Comparison of ENCODE assay signal across 9 mouse cellular contexts in genomic region chr4:9081701-9082562, GRCm38 (mm10).
DNase-seq lines count a peak whose midpoint lies in the region; ATAC-seq lines count a peak whose summit lies in the region.
"Had no signal": no experiment of that assay in that cellular context is flagged by ENCODE, and none has a peak within 500 bp of the region (broad histone marks: within the 10 kb centered on the region; RNA-seq: fewer than 3 reads in every experiment).

No protein-coding gene starts in this region.

- peaks cover 5% of the 10 kb centered on the region; the same call in 1 of the 2 replicates for H3K27me3 ChIP-seq in limb, embryonic 11.5 days (ENCODE audit: control insufficient read depth, insufficient read depth, low read length)
- H3K27me3 ChIP-seq in neural tube, embryonic 11.5 days (ENCODE audit: control insufficient read depth, insufficient read depth, low read length): no peaks in the 10 kb centered on the region
- H3K27me3 ChIP-seq: Patski had no signal

- intact Hi-C loops in left cerebral cortex, postnatal 14 days (cut with DNase I): no loop called here

- H3K9ac ChIP-seq in limb, embryonic 11.5 days (ENCODE audit: low read length): no peak overlapping the region
- no peak overlapping the region for H3K9ac ChIP-seq in neural tube, embryonic 11.5 days (ENCODE audit: low read length)

- no peaks in the 10 kb centered on the region for H3K9me3 ChIP-seq in limb, embryonic 11.5 days (ENCODE audit: control insufficient read depth, low read length)
- H3K9me3 ChIP-seq in neural tube, embryonic 11.5 days (ENCODE audit: control insufficient read depth, low read length): no peaks in the 10 kb centered on the region

- peaks cover 18% of the 10 kb centered on the region for H3K4me1 ChIP-seq in limb, embryonic 11.5 days (ENCODE audit: control insufficient read depth, insufficient read depth, low read length)
- peaks cover 5% of the 10 kb centered on the region; the same call in 1 of the 2 replicates for H3K4me1 ChIP-seq in neural tube, embryonic 11.5 days (ENCODE audit: control insufficient read depth, insufficient read depth, low read length)

- H3K27ac ChIP-seq in limb, embryonic 11.5 days (replicated peaks; ENCODE audit: low read depth, low read length): no peak overlapping the region
- no peak overlapping the region for H3K27ac ChIP-seq in neural tube, embryonic 11.5 days (ENCODE audit: low read depth, low read length)

- H3K4me3 ChIP-seq in limb, embryonic 11.5 days (ENCODE audit: low read depth, low read length): no peak overlapping the region
- H3K4me3 ChIP-seq in neural tube, embryonic 11.5 days (ENCODE audit: low read depth, low read length): no peak overlapping the region

- H3K36me3 ChIP-seq in limb, embryonic 11.5 days (ENCODE audit: control insufficient read depth, insufficient read depth, low read length): no peaks in the 10 kb centered on the region
- no peaks in the 10 kb centered on the region for H3K36me3 ChIP-seq in neural tube, embryonic 11.5 days (ENCODE audit: control insufficient read depth, insufficient read depth, low read length)

- DNase-seq in left cerebral cortex, postnatal 14 days (ENCODE audit: low spot score in 2 of 2): peak; percentile 49 to 73
- no peak for DNase-seq in left cerebral cortex, adult 18-20 months (ENCODE audit: low spot score in 2 of 2)
- DNase-seq in cerebellum, adult 9-11 months: peak; percentile 76
- peak; percentile 23 to 39 for DNase-seq in frontal cortex, postnatal 14 days (ENCODE audit: low spot score in 2 of 2)
- DNase-seq in limb, embryonic 11.5 days (ENCODE audit: low spot score): peak; percentile 42
- peak; percentile 52 for DNase-seq in neural tube, embryonic 11.5 days (ENCODE audit: low spot score)
- no peak for DNase-seq in urinary bladder, postnatal 4 days (ENCODE audit: low spot score in 2 of 2)
- no peak for DNase-seq in thymus, postnatal 10 days (ENCODE audit: low spot score in 2 of 2)

- WGBS in limb, embryonic 11.5 days: 38% methylated on average over 14 of the region's 14 CpGs
- 41% methylated on average over 14 of the region's 14 CpGs for WGBS in neural tube, embryonic 11.5 days

- no peak overlapping the region for H3K4me2 ChIP-seq in limb, embryonic 11.5 days (ENCODE audit: low read depth, severe bottlenecking)
- H3K4me2 ChIP-seq in neural tube, embryonic 11.5 days (ENCODE audit: low read depth): no peak overlapping the region

- ATAC-seq in limb, embryonic 11.5 days (ENCODE audit: insufficient number of reproducible peaks, low FRiP score, low TSS enrichment, low read depth): peak; percentile 41; the same call in 1 of the 2 replicates
- peak; percentile 27; the same call in 1 of the 2 replicates for ATAC-seq in neural tube, embryonic 11.5 days (ENCODE audit: insufficient read depth, low FRiP score, low TSS enrichment)
- ATAC-seq: Patski had no signal

Comparison
In these comparisons a context has a peak if more than half of its experiments do, and no peak if none do; other contexts are left out.
1. DNase-seq: peak in left cerebral cortex, postnatal 14 days (2 of 2), cerebellum, adult 9-11 months (single experiment), frontal cortex, postnatal 14 days (2 of 2), limb, embryonic 11.5 days (single experiment) and neural tube, embryonic 11.5 days (single experiment); none in left cerebral cortex, adult 18-20 months (0 of 2), urinary bladder, postnatal 4 days (0 of 2) and thymus, postnatal 10 days (0 of 2).